Mouse (Mus musculus) left cerebral cortex, postnatal 10 days (tissue): ENCODE results near the gene Kalrn. TPM values are rescaled to one million over a fixed set of nuclear protein-coding genes. Genes with fewer than 3 reads are reported as not detected.

ENCODE experiments used
- DNase-seq, 2 experiments: peaks; one replicate each; pipeline ENCODE4 v3.0.0; 2021 to 2022; ENCODE audit warnings: low spot score in 2 of 2, mixed read lengths in 1 of 2; ENCODE audit errors: extremely low spot score in 1 of 2
- intact Hi-C: fragments of 180-260 bp; cut with DNase I; formaldehyde crosslinking; loops from one replicate; pipeline ENCODE4 v1.15.1; 2025
- total RNA-seq, 2 experiments: library from RNA; stranded (reverse); gene quantifications; 2 replicates each; pipeline ENCODE4 v1.2.3; 2021

The Kalrn gene
- 100 to 1,000 TPM; 318 to 335 TPM for total RNA-seq

DNA sequence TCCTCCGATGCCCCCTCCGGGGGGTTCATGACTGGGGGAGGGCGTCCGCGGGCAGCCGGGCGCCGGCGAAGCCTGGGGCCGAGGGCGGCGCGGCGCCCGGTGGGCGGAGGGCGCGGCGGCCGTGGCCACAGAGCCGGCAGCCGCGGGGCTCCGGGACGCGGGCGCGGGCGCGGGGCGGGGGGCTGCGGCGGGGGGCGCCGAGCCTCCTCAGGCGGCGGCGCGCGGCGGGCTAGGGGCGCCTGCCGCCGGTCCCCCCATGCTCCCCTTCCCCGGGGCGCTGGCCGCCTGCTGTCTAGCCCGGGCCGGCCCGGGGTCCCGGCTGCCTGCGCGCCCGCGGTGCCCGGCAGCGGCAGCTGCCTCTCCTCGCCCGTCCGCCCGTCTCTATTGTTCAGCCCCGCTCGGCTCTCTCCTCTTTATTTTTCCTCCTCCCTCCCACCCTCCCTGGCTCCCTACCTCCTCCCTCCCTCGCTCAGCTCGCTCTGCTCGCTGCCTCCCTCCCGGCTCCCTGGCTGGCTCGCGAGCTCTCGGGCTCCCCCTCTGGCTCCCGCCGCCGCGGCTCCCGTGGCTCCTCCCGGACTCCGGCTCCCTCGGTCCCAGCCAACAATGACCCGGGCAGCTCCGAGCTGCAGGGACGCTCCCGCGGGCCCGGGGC is at the start of gene Kalrn:
Gene Kalrn (minus strand): TSS at position 382 of the 652 bp plus-strand sequence.
- intact Hi-C loops: loop anchor here (5.0 kb wide), 2 partner anchors 36 to 59 kb away; no protein-coding TSS in a partner anchor
- DNase-seq: peak; percentile 83 to 93

DNA sequence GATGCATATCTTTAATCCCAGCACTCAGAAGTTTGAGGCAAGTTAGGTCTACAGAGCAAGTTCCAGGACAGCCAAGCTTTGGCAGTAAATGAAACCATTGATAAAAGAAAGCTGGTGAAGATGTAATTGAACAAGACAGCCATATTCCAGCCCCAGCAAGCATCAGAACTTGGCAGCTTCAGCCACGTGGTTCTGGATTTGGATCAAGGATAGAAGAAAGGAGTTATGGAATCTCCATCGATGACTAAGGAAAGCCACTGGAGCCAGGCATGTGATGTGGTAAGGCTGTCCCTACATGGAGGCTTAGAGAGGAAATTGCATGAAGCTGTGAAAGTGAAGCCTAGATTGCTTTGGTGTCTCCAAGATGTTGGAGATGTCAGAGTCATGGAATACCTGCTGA is 40.7 kb upstream of the Kalrn start:
- DNase-seq: no peak
- intact Hi-C loops: no loop called here

DNA sequence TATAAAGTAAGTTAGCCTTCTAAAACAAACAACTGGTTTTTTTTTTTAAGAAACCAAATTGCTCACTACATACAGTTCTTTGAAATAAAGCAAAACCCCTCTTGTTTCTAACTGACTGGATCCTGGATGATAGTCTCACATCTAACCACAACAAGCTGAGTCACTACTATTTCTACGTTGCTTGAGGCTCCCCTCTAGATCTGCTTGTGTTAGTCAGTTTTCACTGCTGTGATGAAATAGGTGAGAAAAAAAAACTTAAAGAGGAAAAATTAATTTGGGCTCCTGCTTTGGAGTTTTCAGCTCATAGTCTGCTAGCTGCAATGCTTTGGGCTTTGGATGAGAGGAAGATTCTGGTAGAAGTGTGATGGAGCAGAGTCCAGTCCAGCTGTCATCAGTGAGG is 36.8 kb upstream of the Kalrn start:
- no peak for DNase-seq
- intact Hi-C loops: no loop called here

DNA sequence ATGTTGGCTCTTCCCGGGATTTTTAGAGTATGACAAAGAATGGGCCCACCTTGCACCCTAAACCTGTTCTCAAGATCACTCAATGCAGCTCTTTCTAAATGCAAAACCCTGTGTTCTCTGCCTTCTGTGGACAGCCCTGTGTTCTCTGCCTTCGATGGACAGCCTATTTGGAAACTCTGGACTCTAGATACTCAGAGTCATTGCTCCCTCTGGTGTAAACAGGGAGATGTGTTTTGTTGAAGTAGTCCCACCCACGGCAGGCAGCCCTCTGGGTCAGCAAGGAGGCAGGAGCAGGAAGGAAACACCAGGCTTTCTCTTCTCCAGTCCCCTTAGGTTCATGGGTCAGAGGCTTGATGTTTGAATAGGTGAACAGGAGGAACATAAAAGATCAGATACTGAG is 32.3 kb upstream of the Kalrn start:
- intact Hi-C loops: no loop called here
- DNase-seq: peak in 1 of 2 experiments; percentile 35

DNA sequence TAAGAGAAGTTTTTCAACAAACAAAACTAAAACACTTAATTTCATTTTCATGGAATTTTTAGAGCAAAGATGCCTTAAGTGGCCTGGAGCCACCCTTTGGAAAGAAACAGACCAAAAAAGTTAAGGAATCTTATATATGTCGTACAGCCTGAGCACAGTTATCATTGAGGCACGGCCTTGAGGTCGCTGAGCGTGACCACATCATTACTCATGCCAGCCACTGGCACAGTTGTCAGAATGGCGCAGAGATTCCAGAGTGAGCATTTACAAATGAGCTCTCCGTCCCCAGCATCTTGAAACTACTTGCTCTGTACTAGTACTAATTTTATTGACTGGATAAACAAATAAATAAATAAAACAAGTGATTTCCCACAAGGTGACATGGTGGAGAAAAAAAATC is 30.5 kb upstream of the Kalrn start:
- no peak for DNase-seq
- intact Hi-C loops: no loop called here

DNA sequence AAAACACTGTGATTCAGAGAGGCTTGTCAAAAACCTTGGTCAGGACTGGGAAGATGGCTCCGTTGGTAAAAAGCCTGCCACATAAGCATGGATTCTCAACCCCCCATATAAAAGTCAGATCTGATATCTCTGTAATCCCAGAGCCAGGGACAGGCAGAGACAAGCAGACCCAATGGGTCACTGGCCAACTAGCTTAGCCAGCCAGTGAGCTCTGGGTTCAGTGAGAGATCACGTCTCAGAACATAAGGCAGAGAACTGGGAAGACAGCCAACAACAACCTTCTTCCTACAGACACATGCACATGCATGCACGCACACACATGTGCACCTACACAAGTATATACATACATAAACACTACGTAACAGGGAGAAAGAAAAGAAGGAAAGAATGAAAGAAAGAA is 29.7 kb upstream of the Kalrn start:
- intact Hi-C loops: no loop called here

DNA sequence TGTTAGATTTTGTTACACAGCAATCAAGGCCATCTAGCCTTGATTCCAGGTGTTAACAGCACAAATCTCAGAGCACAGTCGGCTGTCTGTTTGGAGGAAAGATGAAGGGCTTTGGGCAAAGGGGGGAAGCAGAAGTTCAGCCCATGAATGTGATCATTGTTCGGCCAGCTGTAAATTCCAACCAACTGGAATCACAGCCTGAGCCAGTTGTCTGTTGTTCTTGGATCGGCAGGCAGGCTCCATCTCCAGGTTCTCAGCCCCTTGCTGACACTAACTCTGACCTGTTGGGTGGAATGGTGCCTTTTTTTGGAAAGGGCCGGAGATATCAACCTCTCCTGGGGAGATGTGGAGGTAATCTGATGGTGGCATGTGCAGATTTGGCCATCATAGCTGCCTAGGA is 28.6 kb upstream of the Kalrn start:
- intact Hi-C loops: no loop called here
- no peak for DNase-seq

More for the DNA sequence above, 29.7 kb upstream of the Kalrn start:
- no peak for DNase-seq

DNA sequence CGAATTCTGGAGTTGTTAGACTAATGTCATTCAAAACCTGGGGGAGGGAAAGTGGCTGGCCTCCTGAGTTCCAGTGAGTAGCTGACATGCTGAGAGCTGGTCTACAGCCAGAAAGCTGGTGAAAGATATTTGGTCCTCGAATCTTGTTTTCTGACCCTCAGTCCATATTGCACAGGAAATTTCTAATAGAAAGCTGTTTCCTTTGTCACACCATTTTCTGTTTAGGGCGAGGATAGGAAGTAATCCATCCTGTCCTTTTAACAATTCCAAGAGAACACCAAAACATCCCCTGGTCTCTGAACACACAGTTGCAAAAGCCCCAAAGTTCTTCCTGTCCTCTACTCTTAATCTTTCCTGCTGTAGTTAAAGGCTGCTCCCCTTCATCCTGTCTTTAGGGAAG is 22.0 kb upstream of the Kalrn start:
- peak in 1 of 2 experiments; percentile 40 for DNase-seq
- intact Hi-C loops: no loop called here

DNA sequence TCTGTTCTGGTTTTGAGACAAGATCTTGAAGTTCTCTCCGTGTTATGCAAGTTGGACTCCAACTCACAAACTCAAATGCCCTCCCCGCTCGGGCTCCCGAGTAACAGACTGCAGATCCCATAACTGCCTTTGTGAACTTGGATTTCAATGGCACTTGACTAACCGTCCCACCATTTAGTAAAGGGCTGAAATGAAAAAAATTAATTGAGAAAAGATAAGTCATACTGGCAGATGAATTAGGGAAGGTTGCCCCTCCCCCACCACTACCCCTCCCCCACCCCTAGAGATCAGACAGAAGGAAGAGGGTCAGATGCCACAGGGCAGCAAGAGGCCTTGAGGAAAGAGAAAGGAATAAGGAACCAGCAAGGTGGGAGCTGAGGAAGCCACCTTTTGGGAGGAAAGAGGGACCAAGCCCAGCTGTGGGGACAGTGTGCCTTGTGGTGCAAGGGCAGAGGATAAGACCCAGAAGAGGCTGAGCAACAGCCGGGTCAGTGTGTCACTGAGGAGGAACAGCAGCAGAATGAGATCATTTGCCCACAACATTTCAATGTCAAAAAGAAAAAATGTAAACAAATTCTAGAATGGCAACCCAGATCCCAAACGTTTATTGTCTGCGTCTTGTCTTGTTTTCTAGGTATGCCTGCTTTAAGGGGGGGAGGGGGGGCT is 21.4 kb upstream of the Kalrn start:
- intact Hi-C loops: no loop called here
- DNase-seq: no peak

DNA sequence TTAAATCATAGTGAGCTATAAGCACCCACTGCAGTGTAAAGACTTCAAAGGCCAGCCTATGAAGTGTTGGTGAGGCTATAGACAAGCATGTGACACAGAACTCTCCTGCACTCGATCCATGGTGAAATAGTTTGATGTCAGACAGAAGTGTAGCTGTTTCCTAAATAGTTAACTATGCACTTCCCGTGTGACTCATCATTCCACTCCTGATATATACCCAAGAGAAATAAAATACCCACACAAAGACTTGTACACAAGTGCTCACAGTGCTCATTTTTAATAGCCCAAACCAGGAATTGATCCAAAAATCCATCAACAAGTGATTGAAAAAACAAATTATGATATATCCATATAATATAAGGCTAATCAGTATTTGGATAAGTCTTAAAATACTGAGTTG is 19.4 kb upstream of the Kalrn start:
- intact Hi-C loops: no loop called here
- DNase-seq: no peak

DNA sequence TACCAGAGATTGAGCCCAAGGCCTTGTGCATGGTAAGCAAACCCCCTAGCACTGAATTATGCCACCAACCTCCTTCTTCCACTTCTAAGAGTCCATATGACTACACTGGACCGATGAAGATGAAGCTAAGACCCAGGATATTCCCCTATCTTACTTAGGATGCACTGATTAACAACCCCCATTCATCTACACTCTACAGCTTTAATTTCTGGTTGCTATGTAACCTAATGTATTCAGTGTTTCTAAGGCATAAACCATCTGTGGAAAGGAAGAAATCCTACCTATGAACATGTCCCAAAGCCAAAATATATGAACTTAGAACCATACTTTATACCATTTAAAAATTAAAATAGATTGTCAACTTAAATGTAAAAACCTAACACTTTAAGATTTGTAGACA is 18.6 kb upstream of the Kalrn start:
- DNase-seq: no peak
- intact Hi-C loops: no loop called here

DNA sequence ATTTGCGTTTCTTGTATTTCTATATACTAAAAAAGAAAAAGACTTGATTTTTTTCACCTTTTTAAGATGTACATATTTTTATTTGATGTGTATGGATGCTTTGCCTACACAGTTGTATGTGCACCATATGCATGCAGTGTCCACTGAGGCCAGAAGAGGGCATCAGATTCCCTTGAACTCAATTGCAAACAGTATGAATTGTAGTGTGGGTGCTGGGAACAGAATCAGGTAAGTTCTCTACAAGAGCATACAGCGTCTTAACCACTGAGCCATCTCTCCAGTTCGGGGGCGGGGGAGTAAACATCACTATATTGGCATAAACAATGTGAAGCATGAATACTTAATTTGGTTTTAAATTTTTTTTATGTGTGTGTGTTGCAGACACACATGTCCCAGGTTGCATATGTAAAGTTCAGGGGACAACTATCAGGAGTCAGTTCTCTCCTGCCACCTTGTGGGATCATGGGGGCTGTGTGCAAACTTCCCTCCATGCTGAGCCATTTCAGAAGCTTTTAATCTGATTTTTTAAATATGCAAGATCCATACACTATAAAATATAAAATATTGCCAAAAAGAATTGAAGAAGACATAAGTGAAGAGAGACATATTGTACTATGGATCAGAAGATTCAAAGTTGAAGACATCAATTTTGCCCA is 6.5 kb upstream of the Kalrn start:
- no peak for DNase-seq
- intact Hi-C loops: no loop called here

DNA sequence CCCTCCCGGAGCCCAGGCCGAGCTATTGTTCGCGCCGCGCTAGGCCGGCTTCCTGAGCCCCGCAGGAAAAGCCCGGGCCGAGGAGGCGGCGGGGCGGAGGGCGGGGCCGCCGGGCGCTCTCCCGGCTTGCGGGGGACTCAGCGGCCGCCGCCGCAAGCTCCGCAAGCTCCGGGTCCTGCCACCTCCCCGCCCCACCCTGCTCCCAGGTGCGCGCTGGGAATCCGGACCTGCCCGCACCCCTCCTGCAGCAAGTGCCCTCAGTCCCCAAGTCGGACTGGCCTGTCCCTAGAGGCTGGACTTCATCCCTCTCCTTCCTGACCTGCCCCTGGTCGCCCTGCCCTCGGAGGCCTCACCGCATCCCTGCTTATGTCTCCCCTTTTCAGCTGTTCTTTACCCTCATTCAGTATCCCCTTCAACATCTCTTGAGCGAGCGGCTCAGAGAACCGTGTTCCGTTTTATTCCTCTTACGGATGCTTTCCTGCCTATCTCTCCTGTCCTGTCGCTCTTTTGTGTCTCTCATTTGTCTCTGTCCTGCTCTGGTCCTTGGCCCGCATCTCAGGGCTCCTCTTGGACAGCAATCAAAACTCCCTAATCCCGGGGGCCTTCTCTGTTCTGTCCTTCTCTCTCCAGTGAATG is 642 bp upstream of the Kalrn start:
- peak; percentile 46 to 63 for DNase-seq
- intact Hi-C loops: loop anchor here (5.0 kb wide), 2 partner anchors 37 to 58 kb away; no protein-coding TSS in a partner anchor

DNA sequence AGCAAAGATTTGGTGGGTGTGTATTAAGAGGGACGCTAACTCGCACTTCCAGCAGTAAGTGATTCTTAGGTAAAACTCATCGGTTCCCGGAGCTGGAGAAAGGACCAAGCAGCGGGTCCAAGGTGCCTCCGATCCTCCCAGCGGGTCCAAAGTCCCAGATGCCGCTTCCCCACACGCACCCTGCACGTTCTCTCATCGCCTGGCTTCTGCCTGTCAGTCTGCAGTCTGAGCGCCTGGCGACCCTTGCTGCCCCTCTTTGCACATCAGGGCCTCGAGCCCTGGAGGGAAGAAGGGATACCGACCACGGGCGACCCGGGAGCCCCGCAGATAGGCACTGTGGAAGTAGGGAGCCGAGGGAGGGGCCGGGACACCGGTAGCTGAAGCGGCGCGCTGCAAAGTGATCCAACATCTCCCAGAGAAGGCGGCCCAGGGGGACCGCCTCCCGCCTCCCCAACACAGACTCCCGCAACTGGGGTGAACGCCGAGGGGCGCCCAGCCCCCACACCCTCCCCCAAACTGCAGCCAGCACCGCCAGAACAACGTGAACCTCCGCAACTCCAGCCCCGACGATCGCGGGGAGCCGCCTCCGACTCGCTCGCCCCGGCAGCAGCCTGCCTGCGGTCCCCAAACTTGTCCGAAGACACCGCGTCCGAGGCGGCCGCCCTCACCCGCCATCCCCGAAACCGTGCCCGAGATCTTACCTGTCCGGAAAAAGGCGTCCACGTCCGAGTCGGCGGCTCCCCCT is 754 bp downstream of the Kalrn start:
- intact Hi-C loops: loop anchor here (5.0 kb wide), 2 partner anchors 35 to 60 kb away; no protein-coding TSS in a partner anchor
- peak in 1 of 2 experiments; percentile 61 for DNase-seq

DNA sequence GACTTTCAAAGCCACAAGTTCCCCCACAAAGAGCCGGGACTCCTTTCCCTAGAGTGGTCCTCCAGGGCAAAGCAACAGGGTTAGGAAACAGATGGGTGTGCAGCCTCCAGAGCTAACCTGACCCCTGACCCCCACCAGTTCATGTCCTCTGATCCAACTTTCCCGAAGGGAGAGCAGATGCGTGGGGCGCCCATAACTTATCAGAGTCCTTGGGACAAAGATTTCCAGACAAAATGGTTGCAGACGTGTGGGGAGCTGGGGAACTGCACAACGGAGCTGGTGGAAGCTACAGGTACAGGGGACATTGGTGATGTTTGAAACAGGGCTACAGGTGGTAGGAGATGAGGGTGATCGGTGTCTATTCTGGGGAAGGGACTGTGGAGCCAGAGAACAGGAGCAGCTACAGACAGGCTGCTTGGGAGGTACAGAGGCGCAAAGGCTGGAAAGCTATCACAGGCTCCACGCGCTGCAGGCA is 1.4 kb downstream of the Kalrn start:
- intact Hi-C loops: loop anchor here (5.0 kb wide), 2 partner anchors 35 to 60 kb away; no protein-coding TSS in a partner anchor
- DNase-seq: peak in 1 of 2 experiments; percentile 40

DNA sequence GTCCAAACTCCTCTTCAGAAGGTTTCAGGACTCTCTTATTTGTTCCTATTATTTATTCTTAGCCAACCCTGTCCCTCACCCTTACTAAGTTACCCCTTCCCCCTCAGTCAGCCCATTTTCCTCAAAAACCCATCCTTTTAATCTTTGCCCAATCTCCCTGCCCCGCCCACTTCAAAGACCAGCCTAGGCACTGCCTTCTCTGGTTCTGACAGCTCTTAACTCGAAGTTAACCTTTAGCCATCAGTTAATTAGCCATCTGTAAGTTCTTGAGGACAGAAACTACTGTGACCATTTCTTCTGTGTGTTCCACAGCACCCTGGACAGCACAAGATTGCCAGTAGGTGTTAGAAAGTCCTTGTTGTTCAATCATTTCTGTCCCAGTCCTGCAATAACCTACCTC is 3.4 kb downstream of the Kalrn start:
- intact Hi-C loops: loop anchor here (5.0 kb wide), 2 partner anchors 33 to 62 kb away; no protein-coding TSS in a partner anchor

DNA sequence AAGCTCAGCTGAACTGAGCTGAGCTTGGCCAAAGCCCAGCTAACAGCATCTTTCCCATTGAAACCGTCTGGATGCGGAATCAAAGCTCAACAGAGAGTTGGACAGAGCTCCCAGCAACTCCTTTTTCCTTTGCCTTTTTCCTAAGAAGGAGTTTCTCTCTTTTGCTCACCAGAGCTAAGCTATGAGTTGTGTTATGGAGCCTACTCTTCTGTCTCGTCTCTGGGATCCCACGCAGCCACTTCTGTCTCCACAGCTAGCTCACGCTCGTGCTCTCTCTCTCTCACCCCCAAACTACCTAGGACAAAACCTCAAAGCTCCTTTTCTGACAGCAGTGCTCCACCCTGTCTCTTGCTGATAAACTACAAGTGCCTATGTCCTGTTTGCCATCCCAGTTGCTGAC is 4.5 kb downstream of the Kalrn start:
- no peak for DNase-seq
- intact Hi-C loops: no loop called here

More for the DNA sequence above, 3.4 kb downstream of the Kalrn start:
- DNase-seq: no peak

DNA sequence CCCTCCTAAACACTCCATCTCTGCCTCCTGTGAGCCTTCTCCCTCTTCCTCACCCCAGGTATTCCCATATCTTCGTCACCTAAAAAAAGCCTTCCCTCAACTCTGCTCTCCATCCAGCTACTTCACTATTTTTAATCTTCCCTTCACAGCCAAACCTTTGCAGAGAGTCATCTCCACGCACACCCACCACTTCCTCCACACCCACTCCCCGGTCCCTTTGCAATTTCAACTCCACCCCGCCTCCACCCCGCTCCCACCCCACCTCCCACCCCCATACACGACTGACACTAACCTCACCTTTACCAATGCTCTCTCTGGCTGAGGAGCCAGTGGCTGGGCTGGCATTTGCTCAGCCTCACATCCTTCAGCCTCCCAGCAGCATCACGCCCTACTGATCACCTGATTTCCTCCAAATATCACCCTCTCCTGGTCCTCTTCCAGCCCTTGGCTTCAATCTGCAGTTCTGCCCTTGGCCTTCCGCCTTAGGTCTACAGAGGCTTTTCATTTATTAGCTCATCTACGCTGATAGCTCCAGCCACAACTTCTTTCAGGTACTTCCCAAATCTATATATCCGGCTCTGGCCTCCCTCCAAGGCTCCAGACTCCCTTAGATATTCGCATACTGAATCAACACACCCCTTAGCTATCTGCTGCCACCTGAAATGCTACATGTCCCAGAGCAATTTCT is 9.6 kb downstream of the Kalrn start:
- intact Hi-C loops: no loop called here
- no peak for DNase-seq
